Mouse (Mus musculus): Measurements from ENCODE around the gene Tas1r2. TPM values are rescaled to one million over a fixed set of nuclear protein-coding genes. Genes with fewer than 3 reads are reported as not detected.
A peak's percentile ranks its signal among the peaks of the same experiment; 100 is the strongest.

Gene Tas1r2
- polyA plus RNA-seq, 1 experiment from 2014 or later: not detected

DNA sequence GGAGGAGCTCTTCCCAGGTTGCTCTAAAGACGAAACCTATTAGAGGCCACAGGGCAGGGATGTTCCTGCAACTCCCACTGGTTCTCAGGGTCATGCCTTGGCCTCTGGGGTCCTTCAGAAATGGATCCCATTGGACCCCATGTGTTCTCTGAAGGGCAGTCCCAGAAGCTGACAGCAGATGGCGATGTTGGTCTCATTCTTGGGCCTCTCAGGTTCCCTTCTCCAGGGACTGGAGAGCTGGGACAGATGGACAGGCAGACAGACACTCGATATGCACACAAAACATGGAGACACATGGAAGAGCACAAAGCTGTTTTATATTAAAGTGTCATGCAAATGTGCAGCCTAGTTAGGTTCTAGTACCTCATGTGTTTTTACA lies 31.3 kb downstream of the Tas1r2 start:
- TF ChIP-seq CTCF (IDR thresholded peaks at IDR 0.05) (peak; percentile 83), EP300 (IDR thresholded peaks at IDR 0.05) (no peak)
- Histone ChIP-seq H3K4me2 (replicated peaks; ENCODE audit: low read depth, low read length) (no peak overlapping the region), H3K4me3 (ENCODE audit: low read depth, low read length) (no peak overlapping the region), H3K9ac (replicated peaks; ENCODE audit: low read depth) (no peak overlapping the region), H3K27ac (ENCODE audit: low read length) (no peak overlapping the region), H3K36me3 (ENCODE audit: insufficient read depth, low read length) (no peaks in the 10 kb centered on the region), H3K27me3 (replicated peaks; ENCODE audit: insufficient read depth, low read length) (no peaks in the 10 kb centered on the region), H3K4me1 (ENCODE audit: insufficient read depth, low read depth, low read length) (no peaks in the 10 kb centered on the region), H3K9me3 (ENCODE audit: low read length) (no peaks in the 10 kb centered on the region; the same call in 1 of the 2 replicates)
- peak; percentile 36 for DNase-seq (ENCODE audit: low spot score)
- ATAC-seq: no peak
- WGBS: 15% methylated on average over 3 of the region's 3 CpGs

DNA sequence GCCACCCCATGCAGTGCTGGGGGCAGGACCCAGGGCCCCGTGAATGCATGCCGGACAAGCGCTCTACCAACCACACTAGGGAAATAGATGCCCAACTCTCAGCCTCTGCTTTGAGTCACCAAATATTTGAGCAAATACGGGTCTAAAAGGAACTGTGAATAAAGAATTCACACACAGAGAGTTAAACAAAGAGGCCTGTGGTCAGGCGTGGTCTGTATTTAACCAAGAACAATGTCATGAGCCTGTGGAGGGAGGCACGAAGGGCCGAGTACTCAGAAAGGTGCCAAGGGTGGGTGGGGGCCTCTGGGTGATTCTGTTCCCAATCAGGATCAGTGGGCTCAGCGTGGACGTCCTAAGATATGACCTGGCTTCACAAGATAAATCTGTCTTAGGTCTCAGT lies 34.7 kb downstream of the Tas1r2 start:
- Histone ChIP-seq H3K9ac (replicated peaks; ENCODE audit: low read depth) (no peak overlapping the region), H3K4me3 (ENCODE audit: low read depth, low read length) (no peak overlapping the region), H3K27me3 (replicated peaks; ENCODE audit: insufficient read depth, low read length) (no peaks in the 10 kb centered on the region), H3K27ac (ENCODE audit: low read length) (no peak overlapping the region), H3K36me3 (ENCODE audit: insufficient read depth, low read length) (no peaks in the 10 kb centered on the region), H3K4me2 (replicated peaks; ENCODE audit: low read depth, low read length) (no peak overlapping the region), H3K9me3 (ENCODE audit: low read length) (no peaks in the 10 kb centered on the region), H3K4me1 (ENCODE audit: insufficient read depth, low read depth, low read length) (no peaks in the 10 kb centered on the region)
- TF ChIP-seq CTCF (IDR thresholded peaks at IDR 0.05) (no peak), EP300 (IDR thresholded peaks at IDR 0.05) (no peak)
- ATAC-seq: no peak
- no peak for DNase-seq (ENCODE audit: low spot score)
- WGBS: 49% methylated on average over 9 of the region's 9 CpGs

DNA sequence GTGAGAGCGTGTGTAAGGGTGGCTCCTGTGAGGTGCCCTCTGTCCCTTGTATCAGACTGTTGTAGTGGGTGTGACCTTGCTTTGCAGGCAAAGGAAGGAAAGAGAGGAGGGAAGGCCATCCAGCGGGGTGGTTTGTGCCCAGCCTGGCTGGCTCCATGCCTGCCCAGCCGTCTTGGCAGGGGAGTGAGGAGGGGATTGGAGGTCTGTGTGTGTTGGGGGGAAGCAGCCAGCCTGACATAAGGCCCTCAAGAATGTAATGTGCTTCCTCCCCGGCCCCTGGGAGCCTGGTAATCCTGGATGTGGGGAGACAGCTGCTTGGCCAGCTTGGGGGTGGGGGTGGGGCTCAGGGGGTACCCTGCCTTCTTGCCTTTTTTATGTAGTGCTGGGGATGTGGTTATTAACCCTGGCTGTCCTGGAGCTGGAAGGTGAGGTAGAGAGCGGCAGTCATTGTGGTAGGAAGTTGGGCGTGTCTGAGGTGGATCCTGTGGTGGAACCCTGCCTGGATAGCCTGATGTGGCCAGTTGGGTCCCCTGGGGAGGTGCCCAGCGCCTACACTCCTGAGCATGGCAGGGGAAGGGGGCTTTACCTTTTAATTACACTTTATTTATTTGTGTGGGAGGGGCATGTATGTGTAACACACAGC lies 36.4 kb downstream of the Tas1r2 start:
- no peaks in the 10 kb centered on the region for H3K36me3 ChIP-seq (ENCODE audit: insufficient read depth, low read length)
- no peaks in the 10 kb centered on the region for H3K9me3 ChIP-seq (ENCODE audit: low read length)
- no peak for TF ChIP-seq EP300 (IDR thresholded peaks at IDR 0.05)
- no peak overlapping the region for H3K4me2 ChIP-seq (replicated peaks; ENCODE audit: low read depth, low read length)
- ATAC-seq: no peak
- no peaks in the 10 kb centered on the region for H3K27me3 ChIP-seq (replicated peaks; ENCODE audit: insufficient read depth, low read length)
- no peak overlapping the region for H3K9ac ChIP-seq (replicated peaks; ENCODE audit: low read depth)
- no peak overlapping the region for H3K4me3 ChIP-seq (ENCODE audit: low read depth, low read length)
- 29% methylated on average over 7 of the region's 7 CpGs for WGBS
- no peak overlapping the region for H3K27ac ChIP-seq (ENCODE audit: low read length)
- DNase-seq (ENCODE audit: low spot score): no peak
- no peaks in the 10 kb centered on the region for H3K4me1 ChIP-seq (ENCODE audit: insufficient read depth, low read depth, low read length)

DNA sequence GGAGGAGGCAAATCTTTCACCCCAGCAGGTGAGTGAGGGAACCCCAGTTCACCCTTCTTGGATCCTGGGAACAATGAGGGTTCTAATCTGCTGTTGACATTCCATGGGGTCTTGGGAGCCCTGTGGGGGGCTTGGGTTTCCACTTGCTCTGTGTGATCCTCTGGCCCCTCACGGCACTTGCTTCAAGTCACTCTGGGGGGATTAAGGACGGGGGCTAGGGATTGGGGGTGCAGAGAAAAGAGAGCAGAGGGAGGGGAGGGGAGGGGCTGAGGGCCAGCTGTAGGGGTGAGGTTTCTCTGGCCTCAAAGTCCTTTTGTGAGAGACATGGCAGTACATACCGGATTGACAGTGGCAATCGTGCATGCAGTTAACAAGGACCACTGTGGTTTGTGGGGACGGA lies 40.0 kb downstream of the Tas1r2 start:
- no peaks in the 10 kb centered on the region for H3K36me3 ChIP-seq (ENCODE audit: insufficient read depth, low read length)
- TF ChIP-seq CTCF (IDR thresholded peaks at IDR 0.05) (no peak), EP300 (IDR thresholded peaks at IDR 0.05) (no peak)
- DNase-seq (ENCODE audit: low spot score) (no peak), ATAC-seq (no peak)
- no peaks in the 10 kb centered on the region for H3K27me3 ChIP-seq (replicated peaks; ENCODE audit: insufficient read depth, low read length)
- H3K9me3 ChIP-seq (ENCODE audit: low read length): no peaks in the 10 kb centered on the region
- H3K9ac ChIP-seq (replicated peaks; ENCODE audit: low read depth): no peak overlapping the region
- H3K4me1 ChIP-seq (ENCODE audit: insufficient read depth, low read depth, low read length): no peaks in the 10 kb centered on the region
- H3K4me2 ChIP-seq (replicated peaks; ENCODE audit: low read depth, low read length): no peak overlapping the region
- no peak overlapping the region for H3K27ac ChIP-seq (ENCODE audit: low read length)
- 42% methylated on average over 5 of the region's 5 CpGs for WGBS
- H3K4me3 ChIP-seq (ENCODE audit: low read depth, low read length): no peak overlapping the region

DNA sequence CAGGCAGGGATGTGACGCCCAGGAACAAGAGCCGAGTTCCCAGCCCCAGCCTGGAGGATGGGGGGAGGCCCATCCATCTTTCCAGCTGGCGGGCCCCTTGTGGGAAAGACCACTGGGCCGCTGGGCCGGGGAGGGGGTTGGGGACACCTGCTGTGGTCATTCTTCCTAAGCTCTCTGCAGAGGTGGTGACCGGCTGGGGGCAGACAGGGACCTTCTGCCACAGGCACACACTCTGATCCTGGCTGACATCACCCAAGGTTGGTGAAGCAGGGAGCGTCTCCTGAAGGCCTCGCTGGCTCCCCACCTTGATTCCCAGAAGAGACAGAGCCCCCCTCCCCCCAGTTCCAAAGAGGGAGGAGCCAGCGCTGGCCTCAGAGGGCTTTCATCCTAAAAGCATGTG lies 44.4 kb downstream of the Tas1r2 start:
- no peak for DNase-seq (ENCODE audit: low spot score)
- Histone ChIP-seq H3K4me1 (ENCODE audit: insufficient read depth, low read depth, low read length) (no peaks in the 10 kb centered on the region), H3K4me2 (replicated peaks; ENCODE audit: low read depth, low read length) (no peak overlapping the region), H3K9ac (replicated peaks; ENCODE audit: low read depth) (no peak overlapping the region), H3K9me3 (ENCODE audit: low read length) (no peaks in the 10 kb centered on the region), H3K36me3 (ENCODE audit: insufficient read depth, low read length) (no peaks in the 10 kb centered on the region), H3K27me3 (replicated peaks; ENCODE audit: insufficient read depth, low read length) (no peaks in the 10 kb centered on the region), H3K27ac (ENCODE audit: low read length) (no peak overlapping the region), H3K4me3 (ENCODE audit: low read depth, low read length) (no peak overlapping the region)
- 4% methylated on average over 9 of the region's 9 CpGs for WGBS
- TF ChIP-seq CTCF (IDR thresholded peaks at IDR 0.05): no peak
- TF ChIP-seq EP300 (IDR thresholded peaks at IDR 0.05): no peak
- no peak for ATAC-seq

DNA sequence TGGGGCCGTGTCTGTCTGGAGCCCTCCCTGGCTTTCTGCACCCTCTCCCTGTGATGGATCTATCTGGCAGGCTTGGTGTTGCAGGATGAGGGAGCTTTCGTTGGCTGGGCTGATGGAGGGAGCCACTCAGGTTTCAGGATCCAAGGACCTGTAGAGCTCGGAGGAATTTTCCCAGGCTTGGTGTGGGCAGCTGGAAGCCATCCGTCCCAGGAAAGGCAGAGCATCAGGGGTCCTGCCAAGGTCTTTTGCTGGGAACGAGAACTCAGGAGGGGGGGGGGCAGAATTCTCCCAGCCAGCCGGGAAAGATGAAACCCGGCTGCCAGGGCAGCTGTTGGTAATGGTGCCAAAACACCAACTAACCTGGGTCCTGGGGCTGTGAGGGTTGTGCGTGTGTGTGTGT lies 45.3 kb downstream of the Tas1r2 start:
- ATAC-seq (no peak), DNase-seq (ENCODE audit: low spot score) (no peak)
- Histone ChIP-seq H3K9me3 (ENCODE audit: low read length) (no peaks in the 10 kb centered on the region), H3K4me3 (ENCODE audit: low read depth, low read length) (no peak overlapping the region), H3K27ac (ENCODE audit: low read length) (no peak overlapping the region), H3K36me3 (ENCODE audit: insufficient read depth, low read length) (no peaks in the 10 kb centered on the region), H3K4me1 (ENCODE audit: insufficient read depth, low read depth, low read length) (no peaks in the 10 kb centered on the region), H3K4me2 (replicated peaks; ENCODE audit: low read depth, low read length) (no peak overlapping the region), H3K9ac (replicated peaks; ENCODE audit: low read depth) (no peak overlapping the region), H3K27me3 (replicated peaks; ENCODE audit: insufficient read depth, low read length) (no peaks in the 10 kb centered on the region)
- 35% methylated on average over 8 of the region's 8 CpGs for whole genome bisulfite sequencing
- TF ChIP-seq EP300 (IDR thresholded peaks at IDR 0.05) (no peak), CTCF (IDR thresholded peaks at IDR 0.05) (no peak)

DNA sequence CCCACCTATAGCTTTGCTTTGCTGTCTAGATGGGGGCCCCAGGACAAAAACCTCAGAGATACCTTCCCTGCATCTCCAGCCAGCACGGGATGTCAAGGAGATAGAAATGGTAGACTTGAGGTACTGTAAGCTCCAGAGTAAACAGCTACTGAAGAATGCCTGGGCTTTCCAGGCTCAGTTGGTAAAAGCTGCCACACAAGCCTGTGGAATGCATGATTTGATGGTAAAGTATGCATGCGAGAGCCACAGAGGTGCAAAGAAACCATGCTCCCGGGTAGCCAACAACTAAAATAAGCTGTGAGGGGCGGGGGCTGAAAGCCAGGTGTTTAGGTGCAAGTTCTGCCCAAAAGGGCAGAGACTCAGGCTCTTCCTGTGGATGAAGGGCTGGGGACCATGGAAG lies 49.6 kb downstream of the Tas1r2 start:
- DNase-seq (ENCODE audit: low spot score) (no peak), ATAC-seq (no peak)
- no peaks in the 10 kb centered on the region for H3K4me1 ChIP-seq (ENCODE audit: insufficient read depth, low read depth, low read length)
- no peak overlapping the region for H3K4me2 ChIP-seq (replicated peaks; ENCODE audit: low read depth, low read length)
- H3K27ac ChIP-seq (ENCODE audit: low read length): no peak overlapping the region
- H3K9ac ChIP-seq (replicated peaks; ENCODE audit: low read depth): no peak overlapping the region
- H3K9me3 ChIP-seq (ENCODE audit: low read length): no peaks in the 10 kb centered on the region
- TF ChIP-seq CTCF (IDR thresholded peaks at IDR 0.05) (no peak), EP300 (IDR thresholded peaks at IDR 0.05) (no peak)
- 41% methylated on average over 4 of the region's 4 CpGs for WGBS
- no peak overlapping the region for H3K4me3 ChIP-seq (ENCODE audit: low read depth, low read length)
- H3K36me3 ChIP-seq (ENCODE audit: insufficient read depth, low read length): no peaks in the 10 kb centered on the region
- H3K27me3 ChIP-seq (replicated peaks; ENCODE audit: insufficient read depth, low read length): no peaks in the 10 kb centered on the region

All from lung, postnatal 0 days (tissue).